Mouse (Mus musculus): Measurements from ENCODE around the gene Cstad.

DNA sequence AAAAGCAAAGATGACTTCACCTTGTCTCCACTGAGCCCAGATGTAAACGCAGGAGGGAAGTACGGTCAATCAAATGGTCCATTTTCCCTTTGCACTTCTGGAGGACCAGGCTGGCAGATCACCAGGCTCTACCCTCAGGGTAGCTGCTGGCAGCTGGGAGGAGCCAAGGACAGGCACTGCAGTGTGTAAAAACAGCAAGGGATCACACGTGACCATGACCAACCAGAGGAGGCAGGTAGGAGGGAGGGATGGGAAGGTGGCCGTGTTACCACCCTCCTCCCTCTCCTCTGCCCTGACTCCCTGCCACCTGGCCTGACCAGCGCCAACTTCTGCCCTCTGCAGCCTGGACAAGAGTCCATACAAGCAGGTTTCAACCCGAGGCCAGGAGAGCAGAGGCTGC is 59.7 kb downstream of the Cstad start:
- TF ChIP-seq POLR2A (IDR thresholded peaks at IDR 0.05; ENCODE audit: low read depth, low read length) = no peak
- TF ChIP-seq CTCF (IDR thresholded peaks at IDR 0.05; ENCODE audit: extremely low read depth, insufficient read length, insufficient replicate concordance, low read depth, low read length) = no peak
